Mouse (Mus musculus) embryonic facial prominence, embryonic 14.5 days (tissue): ENCODE data around the gene Olfr1054. TPM values are rescaled to one million over a fixed set of nuclear protein-coding genes. Genes with fewer than 3 reads are reported as not detected.
"Not testable (repeated sequence)": the region's sequence is repeated elsewhere in the genome, so short reads cannot be mapped to it uniquely, and the experiment has no call there.

Source experiments
- ATAC-seq: fragments of 200-750 bp; cut with Nextera tagmentation; 2 replicates; pipeline ENCODE4 v1.8.0; 2017; ENCODE audit warnings: low read depth, moderate number of reproducible peaks, moderate TSS enrichment
- DNase-seq: peaks from one replicate; pipeline ENCODE4 v3.0.0-alpha.2; 2015; ENCODE audit warnings: low spot score
- H3K27ac ChIP-seq: fragments of 300-500 bp; sonication (generic); replicated peaks from 2 replicates; pipeline ENCODE4 v1.5.1; 2014; ENCODE audit warnings: low read depth, mild to moderate bottlenecking, low read length, moderate library complexity
- H3K27me3 ChIP-seq: fragments of 300-500 bp; sonication (generic); replicated peaks from 2 replicates; pipeline ENCODE4 v1.6.1; 2014; ENCODE audit warnings: low read length; ENCODE audit not compliant: control insufficient read depth, insufficient read depth
- H3K36me3 ChIP-seq: fragments of 300-500 bp; sonication (generic); 2 replicates; pipeline ENCODE4 v1.6.1; 2014; ENCODE audit warnings: low read length, mixed read lengths; ENCODE audit not compliant: control insufficient read depth, insufficient read depth
- H3K4me1 ChIP-seq: fragments of 300-500 bp; sonication (generic); 2 replicates; pipeline ENCODE4 v1.6.1; 2014; ENCODE audit warnings: antibody characterized with exemption, low read length; ENCODE audit not compliant: control insufficient read depth, insufficient read depth
- H3K4me2 ChIP-seq: fragments of 300-500 bp; sonication (generic); 2 replicates; pipeline ENCODE4 v1.6.1; 2014; ENCODE audit warnings: low read depth, mild to moderate bottlenecking, low read length, moderate library complexity, mixed read lengths
- H3K4me3 ChIP-seq: fragments of 300-500 bp; sonication (generic); 2 replicates; pipeline ENCODE4 v1.5.1; 2014; ENCODE audit warnings: low read depth, mild to moderate bottlenecking, low read length
- H3K9ac ChIP-seq: fragments of 300-500 bp; sonication (generic); 2 replicates; pipeline ENCODE4 v1.6.1; 2014; ENCODE audit warnings: low read depth, mild to moderate bottlenecking, low read length, moderate library complexity, mixed read lengths
- H3K9me3 ChIP-seq: fragments of 300-500 bp; sonication (generic); 2 replicates; pipeline ENCODE4 v1.6.1; 2016; ENCODE audit warnings: low read length; ENCODE audit not compliant: control insufficient read depth
- WGBS: fragments of 180-500 bp; shearing (Covaris S2); extraction: QIAGEN DNeasy Blood & Tissue Kit; methylation state at CpG from one replicate; pipeline ENCODE4 v1.1.7; 2014; 5-methylcytosine and 5-hydroxymethylcytosine counted together
- polyA plus RNA-seq: library from polyadenylated mRNA; unstranded; fragments of >200 nt; fragmentation: Nextera tagmentation; extraction: Ambion mirVana; gene quantifications from 2 replicates; pipeline ENCODE4 v1.2.1, GENCODE M21; 2014

Olfr1054 gene
- not detected in 2 replicates for polyA plus RNA-seq

GRCm38 (mm10) chr2:86335333-86335732 lies at the start of gene Olfr1054:
Gene Olfr1054, minus strand, starts transcription at chr2:86335433.
- Histone ChIP-seq H3K9me3 (no peaks in the 10 kb centered on the region), H3K27ac (no peak within 1 kb of the TSS), H3K9ac (no peak within 1 kb of the TSS), H3K4me1 (no peaks in the 10 kb centered on the region), H3K4me2 (no peak within 1 kb of the TSS), H3K4me3 (no peak within 1 kb of the TSS), H3K36me3 (no peaks in the 10 kb centered on the region), H3K27me3 (no peaks in the 10 kb centered on the region)
- DNase-seq (no peak), ATAC-seq (no peak)
- WGBS: 85% methylated on average over 3 of the region's 3 CpGs

- H3K4me3 ChIP-seq: no peak within 1 kb of the TSS
- no peak within 1 kb of the TSS for H3K9ac ChIP-seq
- no peaks in the 10 kb centered on the region for H3K36me3 ChIP-seq
- H3K27me3 ChIP-seq: no peaks in the 10 kb centered on the region
- H3K4me1 ChIP-seq: no peaks in the 10 kb centered on the region
- H3K4me2 ChIP-seq: no peak within 1 kb of the TSS
- H3K27ac ChIP-seq: no peak within 1 kb of the TSS
- no peak for ATAC-seq
- H3K9me3 ChIP-seq: no peaks in the 10 kb centered on the region
- no peak for DNase-seq
These were observed 43.1 kb upstream of the Olfr1054 start, which contains the start of gene Olfr1057 for GRCm38 (mm10) chr2:86378293-86378692. Gene Olfr1057, minus strand, starts transcription at chr2:86378393.

- H3K4me3 ChIP-seq, H3K27me3 ChIP-seq, DNase-seq, H3K4me1 ChIP-seq, H3K27ac ChIP-seq, ATAC-seq, H3K36me3 ChIP-seq, H3K9me3 ChIP-seq, H3K9ac ChIP-seq, H3K4me2 ChIP-seq: not testable (repeated sequence)
- 83% methylated on average over 1 of the region's 6 CpGs for WGBS
These were observed 31.1 kb upstream of the Olfr1054 start for GRCm38 (mm10) chr2:86366342-86366741.

- ATAC-seq (no peak), DNase-seq (no peak)
- no peak within 1 kb of the TSS for H3K4me3 ChIP-seq
- no peak within 1 kb of the TSS for H3K27ac ChIP-seq
- H3K9me3 ChIP-seq: no peaks in the 10 kb centered on the region
- no peaks in the 10 kb centered on the region for H3K27me3 ChIP-seq
- H3K4me2 ChIP-seq: no peak within 1 kb of the TSS
- H3K4me1 ChIP-seq: no peaks in the 10 kb centered on the region
- H3K36me3 ChIP-seq: no peaks in the 10 kb centered on the region
- no peak within 1 kb of the TSS for H3K9ac ChIP-seq
These were observed 27.1 kb upstream of the Olfr1054 start, which contains the start of gene Olfr1056 for GRCm38 (mm10) chr2:86362369-86362768. Gene Olfr1056, minus strand, starts transcription at chr2:86362469.

- H3K9me3 ChIP-seq, DNase-seq, H3K4me1 ChIP-seq, ATAC-seq, H3K36me3 ChIP-seq, H3K9ac ChIP-seq, H3K27ac ChIP-seq, H3K27me3 ChIP-seq, H3K4me3 ChIP-seq, H3K4me2 ChIP-seq: not testable (repeated sequence)
- WGBS: 88% methylated on average over 1 of the region's 1 CpGs
These were observed 16.5 kb upstream of the Olfr1054 start for GRCm38 (mm10) chr2:86351751-86352150.

- Histone ChIP-seq H3K27me3 (no peaks in the 10 kb centered on the region), H3K4me1 (no peaks in the 10 kb centered on the region), H3K4me3 (no peak within 1 kb of the TSS), H3K9me3 (no peaks in the 10 kb centered on the region), H3K4me2 (no peak within 1 kb of the TSS), H3K36me3 (no peaks in the 10 kb centered on the region), H3K9ac (no peak within 1 kb of the TSS), H3K27ac (no peak within 1 kb of the TSS)
- DNase-seq (no peak), ATAC-seq (no peak)
- 91% methylated on average over 5 of the region's 5 CpGs for WGBS
These were observed 15.0 kb upstream of the Olfr1054 start, which contains the start of gene Olfr1055 for GRCm38 (mm10) chr2:86350184-86350583. Gene Olfr1055, minus strand, starts transcription at chr2:86350284.

- Histone ChIP-seq H3K9ac (no peak within 1 kb of the TSS), H3K27me3 (no peaks in the 10 kb centered on the region), H3K4me3 (no peak within 1 kb of the TSS), H3K27ac (no peak within 1 kb of the TSS), H3K4me1 (no peaks in the 10 kb centered on the region), H3K4me2 (no peak within 1 kb of the TSS), H3K9me3 (no peaks in the 10 kb centered on the region), H3K36me3 (no peaks in the 10 kb centered on the region)
- 62% methylated on average over 3 of the region's 3 CpGs for WGBS
- DNase-seq: no peak
- no peak for ATAC-seq
These were observed 20.0 kb downstream of the Olfr1054 start, which contains the start of gene Olfr1053 for GRCm38 (mm10) chr2:86315184-86315583. Gene Olfr1053, minus strand, starts transcription at chr2:86315284.

GRCm38 (mm10) chr2:86292155-86292554 lies 43.1 kb downstream of the Olfr1054 start, which contains the start of gene Olfr1052:
Gene Olfr1052, plus strand, starts transcription at chr2:86292455.
- no peaks in the 10 kb centered on the region for H3K9me3 ChIP-seq
- H3K4me1 ChIP-seq: no peaks in the 10 kb centered on the region
- DNase-seq (no peak), ATAC-seq (no peak)
- H3K4me2 ChIP-seq: no peak within 1 kb of the TSS
- no peak within 1 kb of the TSS for H3K27ac ChIP-seq
- H3K27me3 ChIP-seq: no peaks in the 10 kb centered on the region
- H3K9ac ChIP-seq: no peak within 1 kb of the TSS
- H3K4me3 ChIP-seq: no peak within 1 kb of the TSS
- H3K36me3 ChIP-seq: no peaks in the 10 kb centered on the region
